Mouse (Mus musculus): ENCODE measurements at regions not wholly inside any gene's neighbourhood (a gene's known extent, or its start where the extent isn't known, plus 50 kb on each side); places are given as distances from the start of the nearest gene placed in this dataset.

DNA sequence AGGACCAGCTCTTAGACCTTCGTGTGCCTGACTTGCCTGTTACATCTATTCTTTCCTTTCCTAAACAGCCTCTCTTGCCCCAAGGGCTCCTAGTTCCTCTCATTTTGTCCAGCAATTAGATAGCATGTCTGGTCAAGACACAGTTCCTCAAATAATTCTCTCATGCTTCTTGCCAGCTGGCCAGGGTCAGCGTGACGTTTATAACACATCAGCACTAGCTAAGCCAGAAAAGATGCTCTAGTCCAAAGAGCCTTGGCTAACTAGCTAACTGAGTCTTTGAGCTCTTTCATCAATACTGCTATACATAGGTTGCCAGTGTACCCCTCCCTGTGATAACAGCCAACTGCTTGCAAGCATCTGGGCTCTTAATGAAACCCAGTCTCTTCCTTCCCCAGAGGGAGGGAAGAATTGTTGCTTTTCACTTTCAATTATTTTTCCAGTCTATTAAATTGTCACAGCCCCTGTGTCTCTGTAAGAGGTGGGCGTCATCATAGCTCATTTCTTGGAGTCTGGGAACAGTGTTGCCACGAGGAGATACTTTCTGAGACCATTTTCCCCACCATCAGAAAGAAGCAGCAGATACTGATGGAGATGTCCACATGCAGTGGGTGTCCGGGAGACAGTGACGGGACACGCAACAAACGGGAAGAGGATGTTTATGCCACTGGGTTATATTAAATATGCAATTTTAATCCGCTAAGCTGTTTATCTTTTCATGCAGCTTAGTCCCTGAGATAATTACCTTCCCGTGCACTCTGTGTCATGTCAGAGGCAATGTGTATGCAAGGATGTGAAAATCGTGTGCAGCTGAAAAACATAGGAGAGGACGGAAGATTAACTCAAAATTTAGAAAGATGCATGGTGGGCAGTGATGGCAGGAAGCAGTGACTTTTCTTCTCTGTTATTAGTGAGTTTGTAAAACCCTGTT is 250.1 kb upstream of the Nmur2 start:
- TF ChIP-seq POLR2A (IDR thresholded peaks at IDR 0.05; ENCODE audit: borderline replicate concordance, extremely low read depth, insufficient read depth, insufficient read length, poor library complexity, severe bottlenecking) (no peak), CTCF (IDR thresholded peaks at IDR 0.05; ENCODE audit: borderline replicate concordance, extremely low read depth, insufficient read depth, insufficient read length) (no peak)
